In the genomic region with DNA sequence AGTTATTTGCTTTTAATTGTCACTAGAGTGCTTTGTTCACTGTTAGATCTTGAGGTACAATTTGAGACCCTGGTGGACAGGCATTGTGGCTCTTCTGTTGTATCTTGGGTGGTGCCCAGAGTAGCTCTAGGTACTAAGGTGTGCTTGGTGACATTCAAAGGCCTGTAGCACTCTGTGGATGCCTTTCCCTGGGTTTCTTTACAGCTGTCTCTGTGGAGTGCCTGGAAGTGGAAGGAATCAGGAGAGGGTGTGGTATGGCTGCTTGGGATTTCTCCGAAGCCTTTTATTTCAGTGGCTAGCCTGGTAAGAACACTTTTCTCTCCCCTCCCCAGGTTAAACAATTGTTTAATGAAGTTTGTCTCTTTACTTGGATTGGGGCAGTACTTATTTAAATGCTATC, we compare ENCODE assay signal across 24 mouse cellular contexts.
"Had no signal": no experiment of that assay in that cellular context is flagged by ENCODE, and none has a peak within 500 bp of the region (broad histone marks: within the 10 kb centered on the region; RNA-seq: fewer than 3 reads in every experiment).

No protein-coding gene starts in this region.

- H3K27ac ChIP-seq: heart, embryonic 10.5 days; hindbrain, embryonic 13.5 days; hindbrain, embryonic 15.5 days; hindbrain, postnatal 0 days; kidney, embryonic 15.5 days; kidney, postnatal 0 days; layer of hippocampus, adult 2 months; left cerebral cortex, adult 2 months; limb, embryonic 13.5 days; limb, embryonic 15.5 days; liver, embryonic 12.5 days; liver, embryonic 14.5 days had no signal

- H3K36me3 ChIP-seq: heart, embryonic 10.5 days; heart, embryonic 12.5 days; hindbrain, embryonic 13.5 days; hindbrain, embryonic 15.5 days; kidney, embryonic 15.5 days; limb, embryonic 13.5 days; limb, embryonic 15.5 days; liver, embryonic 12.5 days had no signal

- H3K4me3 ChIP-seq: heart, embryonic 10.5 days; heart, embryonic 12.5 days; hindbrain, embryonic 13.5 days; hindbrain, embryonic 15.5 days; kidney, embryonic 15.5 days; layer of hippocampus, adult 2 months; left cerebral cortex, adult 2 months; limb, embryonic 13.5 days; limb, embryonic 15.5 days; liver, embryonic 12.5 days had no signal

- H3K27me3 ChIP-seq: heart, embryonic 12.5 days; hindbrain, embryonic 13.5 days; hindbrain, embryonic 15.5 days; kidney, embryonic 15.5 days; limb, embryonic 13.5 days; limb, embryonic 15.5 days; liver, embryonic 12.5 days had no signal

- H3K9me3 ChIP-seq: heart, embryonic 10.5 days; heart, embryonic 12.5 days; hindbrain, embryonic 13.5 days; hindbrain, embryonic 15.5 days; kidney, embryonic 15.5 days; limb, embryonic 13.5 days; limb, embryonic 15.5 days; liver, embryonic 12.5 days had no signal

- H3K4me2 ChIP-seq: heart, embryonic 12.5 days; hindbrain, embryonic 13.5 days; hindbrain, embryonic 15.5 days; kidney, embryonic 15.5 days; limb, embryonic 13.5 days; limb, embryonic 15.5 days; liver, embryonic 12.5 days had no signal

- H3K4me1 ChIP-seq: liver, embryonic 12.5 days had no signal

- H3K9ac ChIP-seq: heart, embryonic 12.5 days; hindbrain, embryonic 13.5 days; hindbrain, embryonic 15.5 days; kidney, embryonic 15.5 days; limb, embryonic 13.5 days; limb, embryonic 15.5 days; liver, embryonic 12.5 days; liver, embryonic 14.5 days had no signal

- DNase-seq: gastrocnemius, postnatal 14 days; gastrocnemius, postnatal 36 days; heart, adult 18-20 months; heart, postnatal 14 days; heart, postnatal 36 days; kidney, adult 11 months; kidney, adult 2 months; kidney, adult 9 months; kidney, postnatal 25 days; kidney, postnatal 4 days; left cerebral cortex, postnatal 4 days had no signal
